Mouse (Mus musculus) spleen, postnatal 36 days (tissue): ENCODE measurements around the gene Mboat2.
A peak's percentile ranks its signal among the peaks of the same experiment; 100 is the strongest.

Experiments used
- DNase-seq, 2 experiments: peaks; one replicate each; pipeline ENCODE4 v3.0.0; 2022; ENCODE audit warnings: low spot score in 2 of 2, mixed read lengths in 1 of 2

Mboat2 gene

GRCm38 (mm10) chr12:24947065-24947464 is 116.4 kb downstream of the Mboat2 start:
- no peak for DNase-seq

DNA sequence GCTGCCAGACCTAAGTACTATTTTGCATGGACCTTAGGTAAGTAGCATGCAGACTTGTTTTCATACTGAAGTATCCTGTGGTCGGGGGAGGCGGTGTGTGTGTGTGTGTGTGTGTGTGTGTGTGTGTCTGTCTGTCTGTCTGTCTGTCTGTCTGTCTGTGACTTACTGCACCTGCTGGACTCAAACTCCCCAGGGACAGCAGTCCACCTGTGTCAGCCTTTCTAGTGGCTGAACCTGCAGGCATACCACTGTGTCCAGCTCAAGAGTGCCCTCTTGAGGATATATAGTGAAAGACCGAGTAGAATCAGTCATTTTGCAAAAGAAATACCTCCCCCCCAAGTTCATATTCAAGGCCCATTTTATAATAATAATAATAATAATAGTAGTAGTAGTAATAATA is 117.7 kb downstream of the Mboat2 start:
- DNase-seq = peak in 1 of 2 experiments; percentile 24

GRCm38 (mm10) chr12:24950376-24951046 is 119.8 kb downstream of the Mboat2 start:
- no peak for DNase-seq

GRCm38 (mm10) chr12:24952147-24952546 is 121.5 kb downstream of the Mboat2 start:
- peak in 1 of 2 experiments; percentile 10 for DNase-seq

DNA sequence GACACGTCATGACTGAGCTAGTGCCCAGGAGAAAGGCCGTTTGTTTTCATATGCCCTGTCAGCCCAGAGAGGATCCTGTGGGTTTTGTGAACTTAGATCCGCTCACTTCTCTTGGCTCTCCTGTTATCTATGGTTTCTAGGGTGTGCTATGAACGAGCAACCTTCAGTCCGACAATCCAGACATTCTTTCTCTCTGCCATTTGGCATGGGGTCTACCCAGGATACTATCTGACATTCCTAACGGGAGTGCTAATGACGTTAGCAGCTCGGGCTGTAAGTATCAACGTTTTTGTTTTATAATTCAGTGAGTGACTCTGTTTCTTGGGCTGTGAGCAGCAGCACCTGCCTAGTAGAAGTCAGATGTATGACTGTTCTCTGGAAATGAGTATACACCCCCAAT is 124.5 kb downstream of the Mboat2 start:
- no peak for DNase-seq

DNA sequence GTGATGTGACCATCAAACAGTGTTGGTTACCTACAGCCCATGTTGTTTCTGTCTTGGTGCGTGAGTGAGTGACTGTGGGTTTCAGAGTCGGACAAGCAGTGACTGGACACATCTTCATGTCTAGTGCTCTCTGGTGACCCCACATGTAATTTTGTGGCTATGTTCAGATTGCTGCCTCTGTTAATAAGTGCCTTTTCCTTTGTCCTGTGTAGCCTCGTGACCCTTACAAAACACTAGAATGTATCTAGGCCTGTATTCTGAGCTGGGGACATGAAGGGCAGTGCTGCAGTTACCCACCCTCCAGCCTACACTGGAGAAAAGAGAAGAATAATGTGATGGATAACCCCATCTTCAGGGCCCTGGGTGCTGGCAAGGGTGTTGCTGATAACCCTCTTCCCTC is 127.8 kb downstream of the Mboat2 start:
- DNase-seq = no peak

DNA sequence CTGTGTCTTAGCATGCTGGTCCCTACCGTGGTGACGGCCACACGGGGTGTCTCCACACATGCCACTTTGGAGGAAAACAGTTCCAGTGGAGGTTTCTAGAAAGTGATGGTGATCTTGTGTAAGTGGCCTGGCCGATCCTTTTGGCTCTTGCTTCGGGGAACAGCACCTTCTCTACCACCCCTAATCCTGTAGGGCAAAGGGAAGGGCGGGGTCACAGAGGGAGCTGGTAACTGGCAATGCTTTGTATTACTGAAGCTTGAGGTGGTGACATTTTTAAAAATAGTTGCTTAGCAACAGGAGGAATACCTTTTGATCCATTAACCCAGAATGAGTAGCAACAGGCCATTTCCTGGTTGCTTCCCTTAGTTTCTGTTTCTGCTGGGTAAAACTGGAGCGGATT is 131.1 kb downstream of the Mboat2 start:
- DNase-seq = no peak

DNA sequence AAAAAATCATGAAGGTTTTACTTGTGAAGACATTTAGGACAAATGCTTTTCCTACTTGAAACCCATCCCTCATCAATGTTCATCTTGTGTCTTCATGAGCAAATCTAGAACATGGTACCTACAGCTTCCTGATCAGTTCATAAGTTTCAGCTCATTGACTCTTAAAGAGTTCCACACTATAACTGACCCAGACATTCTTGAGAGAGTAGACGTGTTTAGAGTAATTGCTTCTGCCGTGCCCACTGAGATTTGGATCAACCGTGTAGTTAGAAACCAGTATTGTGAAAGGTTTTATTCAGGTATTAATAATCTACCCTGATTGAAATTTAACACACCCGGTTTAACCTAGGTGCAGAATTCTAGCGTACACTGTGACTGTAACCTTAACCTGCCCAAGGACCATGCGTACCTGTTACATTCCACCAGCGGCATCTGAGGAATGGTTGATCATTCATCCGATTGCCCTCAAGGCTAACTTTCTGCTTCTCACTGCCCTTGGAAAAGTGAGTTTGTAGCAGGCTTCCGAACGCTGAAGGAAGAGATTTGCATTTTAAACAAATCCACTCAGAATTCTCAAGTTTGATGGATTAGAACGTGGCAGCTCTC is 131.8 kb downstream of the Mboat2 start:
- DNase-seq = no peak

DNA sequence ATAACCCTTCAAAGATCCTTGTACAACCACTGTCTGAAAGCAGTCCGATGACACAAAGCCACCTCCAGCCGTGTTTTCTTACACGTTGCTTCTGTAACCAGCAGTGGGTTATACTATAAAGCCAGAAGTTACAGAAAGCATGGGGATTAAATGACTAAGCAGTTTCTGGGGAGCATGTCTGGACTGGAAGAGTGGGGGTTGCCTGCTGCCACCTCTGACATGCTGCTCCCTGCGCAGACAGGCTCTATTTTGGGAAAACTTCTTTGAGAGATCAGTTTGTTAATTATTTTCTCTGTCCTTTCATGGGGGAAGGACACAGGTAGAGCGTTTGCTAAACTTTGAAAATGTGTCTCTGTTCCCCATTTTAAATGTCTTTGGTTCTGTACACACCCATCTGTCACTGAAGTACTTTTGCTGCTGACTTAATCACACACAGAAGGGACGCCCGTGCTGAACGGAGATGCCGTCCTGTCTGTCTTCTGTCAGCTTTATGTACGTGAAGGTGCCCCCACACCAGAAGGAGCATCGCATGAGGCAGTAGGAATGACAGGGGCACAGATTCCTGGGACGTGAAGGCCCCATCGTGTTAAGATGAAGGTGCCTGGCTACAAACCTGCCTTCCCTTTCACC is 132.8 kb downstream of the Mboat2 start:
- DNase-seq = no peak

- DNase-seq = no peak
Observed at GRCm38 (mm10) chr12:24965406-24965805, 134.7 kb downstream of the Mboat2 start.

DNA sequence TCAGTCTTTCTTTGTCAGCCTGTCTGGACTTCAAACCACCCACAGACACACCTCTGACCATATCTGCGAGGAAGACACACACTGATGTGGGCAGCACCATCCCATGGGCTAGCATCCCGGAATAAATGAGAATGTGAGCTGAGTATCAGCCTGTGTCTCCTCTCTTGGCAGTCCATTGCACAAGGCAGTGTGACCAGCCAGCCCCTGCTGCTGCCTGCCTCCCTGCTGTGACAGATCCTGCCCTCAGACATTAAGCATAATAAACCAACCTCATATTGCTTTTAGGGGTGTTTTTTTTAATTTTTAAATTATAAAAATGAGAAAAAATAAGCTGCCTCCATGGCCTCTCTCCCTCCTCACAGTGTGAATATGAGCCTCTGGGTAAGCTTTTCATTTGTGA is 135.4 kb downstream of the Mboat2 start:
- DNase-seq = no peak

DNA sequence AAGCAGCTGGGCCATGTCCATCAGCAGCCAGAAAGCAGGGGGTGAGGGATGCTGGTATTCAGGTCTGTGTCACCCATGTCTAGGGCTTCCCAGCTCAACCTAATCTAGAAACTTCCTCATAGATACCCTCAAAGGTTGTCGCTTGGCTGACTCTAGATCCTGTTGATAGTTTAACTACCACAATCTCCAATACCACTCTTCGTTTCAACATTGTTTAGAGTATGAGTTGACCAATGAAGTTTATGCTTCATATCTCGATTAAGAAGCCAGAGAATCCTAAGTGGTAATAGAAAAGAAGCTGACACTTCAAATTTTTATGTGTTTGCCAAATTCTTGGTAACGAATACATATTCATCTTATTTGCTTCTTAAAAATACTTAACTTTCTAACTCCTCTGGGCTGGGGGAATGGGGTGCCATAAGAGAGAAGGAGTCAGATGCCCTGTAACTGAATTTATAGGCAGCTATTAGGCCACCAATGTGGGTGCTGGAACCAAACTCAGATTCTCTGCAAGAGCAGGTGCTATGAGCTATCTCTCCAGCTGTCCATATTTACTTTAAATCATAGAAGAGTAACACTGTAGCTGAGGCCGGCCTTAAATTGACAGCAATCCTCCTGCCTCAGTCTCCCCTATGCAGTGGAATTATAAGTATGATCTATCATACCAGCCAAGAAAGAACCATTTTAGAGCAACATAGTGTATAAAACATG is 141.0 kb downstream of the Mboat2 start:
- DNase-seq = no peak

GRCm38 (mm10) chr12:24972371-24973350 is 142.0 kb downstream of the Mboat2 start:
- no peak for DNase-seq

DNA sequence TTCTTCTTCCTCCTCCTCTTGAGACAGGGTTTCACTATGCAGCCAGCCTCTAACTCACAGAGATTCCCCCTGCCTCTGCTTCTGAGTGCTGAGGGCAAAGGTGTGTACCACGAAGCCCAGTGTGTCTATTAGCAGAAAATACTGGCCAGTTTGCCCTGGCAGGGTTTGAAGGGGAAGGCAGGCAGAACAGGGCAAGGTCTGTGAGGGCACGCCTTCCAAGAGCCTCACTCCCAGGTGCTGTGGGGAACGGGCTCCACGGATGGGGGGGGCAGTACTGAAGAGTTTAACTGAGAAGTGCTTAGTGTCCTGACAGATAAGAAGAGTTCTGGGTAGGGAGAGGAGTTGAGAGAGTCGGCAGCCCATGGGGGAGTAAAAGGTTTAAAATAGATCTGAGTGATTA is 142.9 kb downstream of the Mboat2 start:
- DNase-seq = no peak

DNA sequence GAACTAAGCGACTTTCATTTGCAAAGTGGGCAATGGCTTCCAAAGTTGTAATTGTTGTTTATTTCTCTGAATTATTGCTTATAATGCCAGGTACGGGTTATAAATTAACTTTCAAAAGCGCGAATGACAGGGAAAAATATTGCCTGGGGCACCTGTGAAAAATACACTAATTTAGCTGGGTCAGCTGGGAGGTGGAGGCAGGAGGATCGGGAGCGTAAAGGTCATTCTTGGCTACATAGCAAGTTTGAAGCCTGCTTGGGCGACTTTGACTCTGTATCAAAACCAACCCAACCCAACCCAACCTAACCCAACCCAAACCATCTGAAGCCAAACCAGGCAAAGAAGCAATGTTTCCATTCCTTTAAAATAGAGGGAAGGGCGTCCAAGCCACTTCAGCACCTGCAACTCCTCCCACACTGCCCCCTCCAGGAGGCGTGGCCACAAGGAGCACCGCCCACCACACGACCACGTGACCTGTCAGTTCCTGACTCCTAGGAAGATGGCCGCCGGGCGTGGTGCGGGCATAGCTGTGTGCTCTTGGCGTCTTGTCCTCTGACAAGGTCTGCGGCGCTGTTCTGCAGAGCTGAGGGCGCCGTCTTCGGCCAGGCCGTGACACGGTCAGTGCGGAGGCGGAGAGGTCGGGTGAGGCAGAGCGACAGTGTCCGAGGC is 143.9 kb downstream of the Mboat2 start, which contains the start of gene Kidins220:
TSS of gene Kidins220 (plus strand) at position 480 of the 669 bp plus-strand sequence.
- DNase-seq = peak; percentile 89 to 94

GRCm38 (mm10) chr12:24975115-24975733 is 144.5 kb downstream of the Mboat2 start:
- DNase-seq = peak; percentile 51 to 60

GRCm38 (mm10) chr12:24985226-24985625 is 154.5 kb downstream of the Mboat2 start:
- DNase-seq = no peak

DNA sequence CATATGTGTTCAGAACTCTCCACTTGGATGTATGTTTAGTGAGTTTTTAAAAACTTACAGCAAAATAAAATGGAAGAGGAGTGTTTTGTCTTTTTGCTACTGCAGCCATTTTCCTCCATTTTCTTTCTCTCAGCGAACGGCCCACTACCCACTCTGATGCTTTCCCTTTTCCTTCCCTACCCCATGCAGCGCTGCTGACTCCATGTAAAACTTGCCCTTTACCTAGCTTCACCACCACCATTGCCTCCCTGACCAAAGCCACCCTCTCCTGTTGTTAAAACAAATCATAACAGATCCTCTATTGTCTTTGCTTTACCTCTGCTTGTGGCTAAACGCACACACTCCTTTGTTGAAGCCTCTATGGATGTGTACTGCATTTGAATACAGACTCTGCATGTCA is 164.7 kb downstream of the Mboat2 start:
- no peak for DNase-seq

DNA sequence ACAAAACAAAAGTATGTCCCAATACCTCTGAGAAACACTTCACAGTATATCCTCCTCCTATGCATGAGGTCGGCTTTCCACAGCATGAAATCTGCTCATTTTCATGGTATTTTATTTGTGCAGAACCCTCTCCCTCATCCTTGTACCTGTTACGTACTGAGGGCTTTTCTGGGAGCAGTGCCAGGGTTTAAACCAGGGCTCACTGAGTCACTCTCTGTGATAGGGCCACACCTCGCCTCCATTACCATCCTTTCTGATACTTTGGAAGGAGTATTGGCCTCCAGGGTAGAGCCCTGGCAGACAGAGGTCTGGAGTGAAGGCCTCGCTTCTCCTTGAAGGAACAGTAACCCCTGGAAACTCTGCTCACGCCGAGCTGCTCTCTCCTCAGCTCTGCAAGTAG is 174.7 kb downstream of the Mboat2 start:
- DNase-seq = no peak

DNA sequence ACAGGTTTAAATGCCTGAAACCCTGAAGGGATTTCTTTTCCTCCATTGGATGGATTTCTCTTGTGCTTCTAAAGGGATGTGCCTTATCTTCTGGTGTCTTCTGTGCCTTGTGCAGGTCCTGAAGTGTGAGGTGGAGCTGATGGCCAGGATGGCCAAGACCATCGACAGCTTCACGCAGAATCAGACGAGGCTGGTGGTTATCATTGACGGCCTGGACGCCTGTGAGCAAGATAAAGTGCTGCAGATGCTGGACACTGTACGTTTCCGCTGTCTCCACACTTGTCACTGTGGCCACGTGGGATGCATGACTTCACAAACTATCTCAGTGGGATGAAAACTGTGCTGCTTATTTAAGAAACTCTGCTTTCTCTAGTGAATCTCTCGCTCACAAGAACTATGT is 179.3 kb downstream of the Mboat2 start:
- DNase-seq = no peak
